Mouse (Mus musculus) brain, adult 10 weeks (tissue): ENCODE data around the gene Bpifc. TPM values are rescaled to one million over a fixed set of nuclear protein-coding genes. Genes with fewer than 3 reads are reported as not detected.

Experiments used
- polyA plus RNA-seq: library from polyadenylated mRNA; stranded (reverse); fragments of 350-450 nt; fragmentation: Illumina TruSeq; extraction: RNeasy Lipid Tissue Mini Kit (QIAGEN cat#74804); gene quantifications from one replicate; pipeline ENCODE4 v1.2.3, GENCODE M21; 2015; ENCODE audit warnings: low read depth, low replicate concordance

Bpifc gene
- polyA plus RNA-seq, result 0.21 TPM

GRCm38 (mm10) chr10:86011781-86012180, at the start of gene Bpifc:
Bpifc (minus strand) TSS chr10:86011895.

DNA sequence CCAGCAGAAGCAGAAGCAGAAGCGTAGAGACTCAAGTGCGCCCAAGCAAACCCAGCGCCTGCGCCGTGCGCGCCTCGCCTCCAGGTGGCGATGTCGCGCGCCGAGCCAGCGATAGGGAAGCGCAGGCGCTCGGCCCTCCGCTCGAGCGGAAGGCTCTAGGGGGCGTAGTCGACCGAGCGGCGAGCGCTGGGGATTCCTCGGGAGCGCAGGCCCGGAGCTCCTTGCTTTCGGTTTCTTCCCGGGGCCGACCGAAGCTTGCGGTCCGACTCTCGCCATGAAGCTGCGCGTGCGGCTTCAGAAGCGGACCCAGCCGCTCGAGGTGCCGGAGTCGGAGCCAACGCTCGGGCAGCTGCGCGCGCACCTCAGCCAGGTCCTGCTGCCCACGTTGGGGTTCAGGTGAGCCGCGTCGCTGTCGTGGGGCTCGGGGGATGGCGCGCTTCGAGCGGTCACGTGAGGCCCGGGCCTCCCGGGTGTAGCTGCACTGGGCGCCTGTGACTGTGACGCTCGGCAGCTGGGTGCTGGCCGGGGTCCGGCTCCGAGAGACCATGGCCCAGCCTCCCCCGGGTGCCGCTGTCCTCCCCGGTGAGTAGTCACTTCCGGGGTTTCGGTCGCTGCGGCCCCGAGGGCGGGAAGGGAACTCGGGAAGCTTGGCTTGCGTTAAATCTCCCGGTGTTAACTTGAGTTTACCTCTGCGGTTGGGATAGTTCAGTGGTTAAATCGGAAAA, 10.2 kb upstream of the Bpifc start, which contains the start of gene Fbxo7:
Gene Fbxo7, plus strand, starts transcription at position 224 of the 725 bp plus-strand sequence.

DNA sequence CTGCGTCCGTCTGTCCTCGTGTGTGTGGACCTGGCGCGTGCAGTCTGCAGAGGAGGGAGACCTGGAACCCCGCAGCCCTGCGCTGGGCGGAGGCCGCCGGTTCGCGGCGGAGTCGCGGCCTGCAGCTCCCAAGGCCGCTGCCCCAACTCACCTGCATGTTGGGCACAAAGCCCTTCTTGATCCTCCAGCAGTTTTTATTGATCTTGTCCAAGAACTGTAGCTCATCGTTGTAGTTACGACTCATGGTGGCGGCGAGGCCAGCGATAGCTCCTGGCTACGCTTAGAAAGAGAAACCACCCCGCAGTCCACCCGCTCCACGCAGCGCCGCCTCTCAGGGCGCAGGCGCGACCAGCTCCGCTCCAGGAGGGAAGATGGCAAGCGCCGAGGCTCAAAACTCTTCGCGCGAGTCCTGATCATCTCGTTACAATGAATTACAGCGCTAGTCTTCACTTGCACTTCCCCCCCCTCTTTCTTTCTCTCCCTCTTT, 54.2 kb downstream of the Bpifc start, which contains the start of gene Rtcb:
Gene Rtcb, minus strand, starts transcription at position 360 of the 487 bp plus-strand sequence.

GRCm38 (mm10) chr10:85927676-85928445, 83.8 kb downstream of the Bpifc start, which contains the start of gene Ascl4:
Ascl4 (plus strand) TSS chr10:85927681.

GRCm38 (mm10) chr10:85916498-85917309, 95.0 kb downstream of the Bpifc start, which contains the start of gene Prdm4:
Prdm4 (minus strand) TSS chr10:85917142.

Other genes starting within 250 kb of the Bpifc start
- 19.0 TPM for gene Pwp1, start 182.4 kb downstream of the Bpifc start, polyA plus RNA-seq
- gene Prdm4, start 94.8 kb downstream of the Bpifc start, polyA plus RNA-seq, result 20.3 TPM
- not detected for gene Ascl4, start 84.2 kb downstream of the Bpifc start, polyA plus RNA-seq
- gene Rtcb, start 54.1 kb downstream of the Bpifc start, polyA plus RNA-seq, result 114 TPM
- 36.1 TPM for gene Fbxo7, start 10.1 kb upstream of the Bpifc start, polyA plus RNA-seq